Mouse (Mus musculus) olfactory bulb, adult 2 months (tissue): ENCODE data around the gene Wdr26. TPM values are rescaled to one million over a fixed set of nuclear protein-coding genes. Genes with fewer than 3 reads are reported as not detected.

Experiments
- H3K27ac ChIP-seq: fragments of 200-500 bp; 2 replicates; pipeline ENCODE4 v1.5.1; 2012; ENCODE audit warnings: low read depth, low read length; ENCODE audit not compliant: insufficient read depth
- H3K4me1 ChIP-seq: fragments of 200-500 bp; 2 replicates; pipeline ENCODE4 v1.6.1; 2012; ENCODE audit warnings: low read length; ENCODE audit not compliant: control insufficient read depth, insufficient read depth
- H3K4me3 ChIP-seq: fragments of 200-500 bp; 2 replicates; pipeline ENCODE4 v1.5.1; 2012; ENCODE audit warnings: mild to moderate bottlenecking, low read depth, low read length, moderate library complexity; ENCODE audit not compliant: insufficient read depth
- CTCF ChIP-seq: fragments of 200-500 bp; IDR thresholded peaks from 2 replicates; pipeline ENCODE4 v1.5.1; 2012; ENCODE audit warnings: low read depth, mild to moderate bottlenecking, low read length, moderate library complexity; ENCODE audit not compliant: insufficient read depth
- POLR2A ChIP-seq: fragments of 200-500 bp; IDR thresholded peaks from 2 replicates; pipeline ENCODE4 v1.6.1; 2012; ENCODE audit warnings: mild to moderate bottlenecking, low read depth, low read length, moderate library complexity; ENCODE audit not compliant: insufficient read depth
- WGBS: fragments of 180-500 bp; shearing (Covaris S2); methylation state at CpG from one replicate; pipeline ENCODE4 v1.1.7; 2018; 5-methylcytosine and 5-hydroxymethylcytosine counted together
- polyA plus RNA-seq: library from polyadenylated mRNA; stranded (reverse); fragments of >200 nt; gene quantifications from 2 replicates; pipeline ENCODE4 v1.2.4, GENCODE M21; 2012; ENCODE audit warnings: low replicate concordance; ENCODE audit not compliant: missing spikeins, insufficient read depth, insufficient read length

The Wdr26 gene
- 199 and 281 TPM in 2 replicates for polyA plus RNA-seq

DNA sequence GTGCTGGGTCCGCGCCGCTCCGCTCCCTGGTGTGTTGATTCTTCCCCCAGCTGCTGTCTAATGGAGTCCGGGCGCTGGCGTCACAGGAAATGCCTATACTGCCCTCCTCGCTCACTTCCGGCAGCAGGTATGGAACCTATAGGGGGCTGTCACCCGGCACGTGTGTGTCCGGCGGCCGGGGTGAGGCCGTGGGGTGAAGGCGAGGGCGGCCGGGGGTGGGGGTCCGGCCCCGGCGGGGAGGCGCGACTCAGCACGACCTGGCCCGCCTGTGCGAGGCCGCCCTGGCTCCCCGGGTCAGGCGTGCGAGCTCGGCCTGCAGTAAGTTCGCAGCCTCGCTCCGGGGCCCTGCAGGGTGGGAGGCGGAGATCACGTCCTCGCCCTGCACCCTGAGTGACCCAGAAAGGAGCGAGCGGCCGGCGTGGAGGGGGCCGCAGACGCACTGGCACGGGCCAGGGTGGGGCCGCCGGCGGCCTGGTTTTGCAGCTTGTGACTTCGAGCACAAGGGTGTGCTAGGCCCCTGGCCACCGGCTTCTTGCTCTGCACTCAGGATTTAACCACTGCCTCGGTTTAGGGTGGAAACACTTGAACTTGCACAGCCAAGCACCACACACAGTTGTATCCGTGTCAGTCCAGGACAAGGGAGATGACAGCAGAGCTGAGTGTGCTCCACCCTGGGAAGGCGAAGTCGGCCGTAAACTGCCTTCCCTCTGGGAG, at the start of gene Wdr26:
Gene Wdr26, minus strand, starts transcription at position 82 of the 714 bp plus-strand sequence.
- peak within 1 kb of the TSS; percentile 78 for H3K27ac ChIP-seq
- TF ChIP-seq CTCF (no peak), POLR2A (peak; percentile 61; the same call in 1 of the 2 replicates)
- WGBS: under 1% methylated on average over 54 of the region's 54 CpGs
- H3K4me3 ChIP-seq: peak within 1 kb of the TSS; percentile 79
- H3K4me1 ChIP-seq: peaks cover 2% of the 10 kb centered on the region; the same call in 1 of the 2 replicates

DNA sequence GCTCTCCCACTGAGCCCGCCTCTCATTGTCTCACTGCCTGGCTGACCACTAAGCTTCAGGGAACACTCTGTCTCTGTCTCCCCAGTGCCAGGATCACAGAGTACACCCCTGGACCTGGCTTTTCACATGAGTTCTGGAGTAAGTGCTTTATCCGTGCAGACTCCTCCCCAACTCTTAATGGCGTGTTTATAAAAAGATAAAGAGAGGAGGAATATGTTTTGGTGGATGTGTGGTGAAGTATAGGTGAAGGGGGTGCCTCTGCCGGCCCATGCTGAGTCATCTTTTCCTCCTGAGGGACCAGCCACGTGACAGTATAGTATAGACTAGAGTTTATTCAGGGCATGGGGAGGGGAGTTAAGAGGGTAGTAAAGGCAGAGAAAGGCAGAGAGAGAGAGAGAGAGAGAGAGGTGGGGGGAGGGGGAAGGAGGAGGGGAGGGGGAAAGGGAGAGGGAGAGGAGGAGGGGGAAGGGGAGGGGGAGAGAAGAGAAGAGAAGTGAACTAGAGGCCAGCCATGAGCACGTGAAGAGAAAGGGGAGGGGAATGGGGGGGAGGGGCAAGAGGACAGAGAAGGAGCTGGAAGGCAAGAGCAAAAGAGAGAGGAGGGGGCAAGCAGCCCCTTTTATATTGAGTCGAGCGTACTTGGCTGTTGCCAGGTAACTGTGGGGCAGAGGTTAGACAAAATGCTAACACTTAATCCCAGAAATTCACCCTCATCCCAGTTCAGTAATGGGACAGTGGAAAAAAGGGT, 49.3 kb upstream of the Wdr26 start:
- peaks cover 27% of the 10 kb centered on the region for H3K4me1 ChIP-seq
- H3K4me3 ChIP-seq: no peak overlapping the region
- no peak for TF ChIP-seq POLR2A
- no peak for TF ChIP-seq CTCF
- H3K27ac ChIP-seq: no peak overlapping the region
- 27% methylated on average over 8 of the region's 8 CpGs for WGBS

DNA sequence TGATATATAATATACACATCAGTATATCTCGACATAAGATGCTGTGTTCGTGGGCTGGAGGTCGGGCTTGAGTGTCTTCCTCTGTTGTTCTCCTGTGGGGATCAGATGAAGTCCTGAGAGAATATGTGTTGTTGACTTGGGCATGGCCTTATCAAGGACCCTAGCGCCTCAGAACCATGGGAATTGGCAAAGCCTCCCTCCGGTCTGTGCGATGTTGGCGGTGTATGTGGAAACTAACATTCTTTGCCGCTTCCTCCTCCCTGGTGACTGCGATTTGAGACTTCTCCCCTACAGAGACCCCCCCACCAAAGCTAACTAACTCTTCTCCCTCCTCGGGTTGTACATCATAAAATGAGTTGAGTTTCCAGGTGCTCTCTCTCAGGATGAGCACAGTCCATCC, 48.6 kb upstream of the Wdr26 start:
- WGBS: 88% methylated on average over 10 of the region's 10 CpGs
- peaks cover 31% of the 10 kb centered on the region for H3K4me1 ChIP-seq
- H3K27ac ChIP-seq: no peak overlapping the region
- TF ChIP-seq POLR2A (no peak), CTCF (no peak)
- H3K4me3 ChIP-seq: no peak overlapping the region

DNA sequence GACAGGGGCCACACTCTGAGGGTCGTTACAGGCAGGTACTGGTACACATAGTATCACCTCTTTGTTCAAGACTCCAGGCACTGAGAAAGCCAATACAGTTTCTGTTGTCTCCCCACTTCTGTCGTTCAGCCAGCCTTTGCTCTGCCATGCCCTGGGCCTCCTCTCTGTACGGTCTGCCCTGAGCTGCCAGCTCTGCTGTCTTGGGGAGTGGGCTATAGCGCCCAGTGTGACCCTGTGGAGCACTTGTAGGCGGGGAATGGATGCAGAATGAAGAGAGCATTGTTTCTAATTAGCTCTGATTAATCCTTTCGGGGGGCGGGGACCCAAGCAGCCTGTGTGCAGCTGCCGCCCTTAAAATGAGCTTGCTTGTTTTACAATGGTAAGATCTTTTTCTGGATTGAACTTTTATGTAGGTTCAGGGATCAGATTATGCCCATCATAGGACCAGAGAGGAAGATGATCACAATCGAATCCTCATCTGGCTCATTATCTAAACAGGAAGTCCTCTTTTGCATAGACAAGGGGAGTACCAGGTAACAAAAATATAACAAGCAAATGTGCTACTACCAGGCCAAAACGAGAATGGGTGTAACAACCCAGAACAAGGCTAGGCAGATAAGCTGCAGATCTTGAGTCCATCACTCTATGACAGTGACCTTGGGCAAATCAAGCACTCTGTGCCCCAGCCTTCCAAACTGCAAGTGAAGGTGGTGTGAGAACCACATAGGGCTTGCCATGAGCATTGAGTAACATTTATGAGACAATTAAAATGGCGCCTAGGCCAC, 48.0 kb upstream of the Wdr26 start:
- no peak for TF ChIP-seq POLR2A
- no peak for TF ChIP-seq CTCF
- Histone ChIP-seq H3K4me3 (no peak overlapping the region), H3K4me1 (peaks cover 31% of the 10 kb centered on the region), H3K27ac (no peak overlapping the region)
- WGBS: 35% methylated on average over 11 of the region's 11 CpGs

DNA sequence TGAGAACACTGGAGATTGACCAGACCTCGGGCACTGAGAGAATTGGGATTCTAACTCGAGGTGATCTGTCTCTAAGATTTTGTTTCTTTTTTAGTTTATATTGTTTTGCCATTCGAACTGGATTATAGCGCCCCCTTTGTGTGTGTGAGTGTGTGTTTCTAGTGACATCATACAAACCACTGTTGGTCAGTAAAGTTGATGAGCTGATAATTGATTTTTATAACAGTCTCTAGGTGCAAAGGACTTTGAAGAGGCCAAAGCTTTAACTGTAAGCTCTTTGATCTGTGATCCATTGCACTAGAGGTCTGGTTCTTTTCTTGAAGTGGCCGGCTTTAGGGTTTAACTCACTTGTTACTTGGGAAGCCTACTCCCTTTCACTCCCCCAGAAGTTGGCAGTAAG, 47.3 kb upstream of the Wdr26 start:
- Histone ChIP-seq H3K27ac (no peak overlapping the region), H3K4me3 (no peak overlapping the region), H3K4me1 (peaks cover 31% of the 10 kb centered on the region)
- TF ChIP-seq CTCF (no peak), POLR2A (no peak)
- 72% methylated on average over 5 of the region's 5 CpGs for WGBS

DNA sequence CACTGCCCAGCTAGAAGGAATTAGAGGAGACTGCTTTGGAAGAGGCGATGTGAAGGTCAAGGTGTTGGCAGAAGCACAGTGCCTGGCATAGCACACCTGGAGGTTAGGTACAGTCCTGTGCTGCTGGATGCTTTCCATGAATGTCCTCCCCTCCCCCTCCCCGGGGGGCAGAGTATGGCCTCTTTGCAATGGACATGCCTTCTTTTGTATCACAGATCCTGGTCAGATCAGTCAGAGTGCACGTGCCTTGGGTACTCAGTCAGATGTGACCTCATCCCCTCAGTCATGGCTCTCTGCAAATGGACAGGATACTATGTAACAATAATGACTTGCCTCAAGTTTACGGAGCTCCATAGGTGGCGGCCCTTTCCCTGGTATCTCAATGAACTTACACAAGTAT, 46.8 kb upstream of the Wdr26 start:
- Histone ChIP-seq H3K27ac (no peak overlapping the region), H3K4me1 (peaks cover 31% of the 10 kb centered on the region), H3K4me3 (no peak overlapping the region)
- WGBS: 91% methylated on average over 5 of the region's 5 CpGs
- no peak for TF ChIP-seq POLR2A
- TF ChIP-seq CTCF: no peak

DNA sequence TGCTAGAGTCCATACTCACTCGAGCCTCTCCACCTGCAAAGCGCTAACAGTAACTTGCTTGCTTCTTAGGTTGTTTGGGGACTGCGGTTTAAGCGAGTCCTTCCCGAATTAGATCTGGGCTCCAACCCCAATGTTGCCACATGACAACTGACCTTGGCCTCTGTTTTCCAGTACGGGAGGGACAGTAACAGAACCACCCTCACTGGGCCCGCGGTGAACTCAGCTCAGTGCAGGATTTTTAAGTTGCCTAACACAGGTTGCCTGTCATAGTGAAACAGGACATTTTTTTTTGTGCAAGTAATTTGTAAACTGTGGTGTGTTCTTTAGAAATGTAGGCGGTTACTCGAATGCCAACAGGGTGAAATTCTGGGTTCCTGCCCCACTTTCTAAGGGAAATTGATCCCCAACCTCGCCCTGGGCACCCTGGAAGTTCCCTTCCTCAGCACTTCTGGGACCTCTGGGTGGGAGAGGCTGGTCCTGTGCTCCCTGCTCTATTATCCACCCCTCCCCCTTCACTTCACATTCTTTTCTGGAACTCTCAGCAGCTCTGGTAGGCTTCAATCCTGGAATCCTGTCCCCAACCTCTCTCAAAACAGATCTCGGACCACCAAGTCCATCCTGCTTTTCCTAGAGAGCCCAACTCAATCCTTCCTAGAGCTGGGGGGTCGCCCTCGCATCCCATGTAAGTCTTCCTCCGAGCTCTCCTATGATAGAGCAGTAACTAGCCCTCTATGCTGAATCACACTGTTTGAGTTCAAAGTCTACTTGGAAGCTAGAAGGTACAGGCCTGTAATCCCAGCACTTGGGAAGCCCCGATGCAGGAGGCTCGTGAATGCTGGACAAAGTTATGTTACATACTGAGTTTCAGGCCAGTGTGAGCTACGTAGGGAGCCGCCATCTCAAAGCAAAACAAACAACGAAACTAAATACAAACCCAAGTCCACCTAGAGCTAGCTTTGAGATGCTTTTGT, 46.1 kb upstream of the Wdr26 start:
- Histone ChIP-seq H3K4me3 (no peak overlapping the region), H3K27ac (peak overlapping the region; percentile 24; the same call in 1 of the 2 replicates), H3K4me1 (peaks cover 31% of the 10 kb centered on the region)
- WGBS: 86% methylated on average over 20 of the region's 20 CpGs
- TF ChIP-seq POLR2A: no peak
- no peak for TF ChIP-seq CTCF
